Mouse (Mus musculus): ENCODE data around the gene Catsperz.

The Catsperz gene

GRCm38 (mm10) chr19:6925307-6925573 lies at the start of gene Catsperz:
Gene Catsperz (minus strand): TSS chr19:6925380.
- no peak for DNase-seq

GRCm38 (mm10) chr19:6974211-6975205 lies 49.3 kb upstream of the Catsperz start, which contains the start of gene Ppp1r14b:
Gene Ppp1r14b (plus strand): TSS chr19:6974968.
- peak; percentile 71 for DNase-seq

GRCm38 (mm10) chr19:6973581-6974190 lies 48.5 kb upstream of the Catsperz start:
- DNase-seq, result no peak

GRCm38 (mm10) chr19:6972247-6972917 lies 47.2 kb upstream of the Catsperz start:
- no peak for DNase-seq

GRCm38 (mm10) chr19:6971644-6972043 lies 46.5 kb upstream of the Catsperz start:
- DNase-seq, result no peak

GRCm38 (mm10) chr19:6970460-6971085 lies 45.4 kb upstream of the Catsperz start:
- peak; percentile 57 for DNase-seq

- DNase-seq, result peak; percentile 67
Observed at GRCm38 (mm10) chr19:6969665-6970381, 44.6 kb upstream of the Catsperz start.

GRCm38 (mm10) chr19:6969291-6969664 lies 44.1 kb upstream of the Catsperz start:
- DNase-seq, result no peak

GRCm38 (mm10) chr19:6968491-6969271 lies 43.5 kb upstream of the Catsperz start:
- DNase-seq, result no peak

GRCm38 (mm10) chr19:6956461-6956860 lies 31.3 kb upstream of the Catsperz start:
- DNase-seq, result no peak

GRCm38 (mm10) chr19:6955424-6955823 lies 30.2 kb upstream of the Catsperz start:
- DNase-seq, result no peak

- peak; percentile 65 for DNase-seq
Observed at GRCm38 (mm10) chr19:6954046-6954445, 28.9 kb upstream of the Catsperz start.

GRCm38 (mm10) chr19:6952712-6953037 lies 27.5 kb upstream of the Catsperz start:
- peak; percentile 74 for DNase-seq

GRCm38 (mm10) chr19:6951994-6952711 lies 27.0 kb upstream of the Catsperz start:
- peak; percentile 92 for DNase-seq

GRCm38 (mm10) chr19:6951381-6951968 lies 26.3 kb upstream of the Catsperz start:
- peak; percentile 98 for DNase-seq

GRCm38 (mm10) chr19:6950613-6951153 lies 25.5 kb upstream of the Catsperz start:
- peak; percentile 71 for DNase-seq

- no peak for DNase-seq
Observed at GRCm38 (mm10) chr19:6949951-6950350, 24.8 kb upstream of the Catsperz start.

GRCm38 (mm10) chr19:6949532-6949931 lies 24.4 kb upstream of the Catsperz start:
- DNase-seq, result no peak

GRCm38 (mm10) chr19:6948186-6948585 lies 23.0 kb upstream of the Catsperz start:
- DNase-seq, result no peak

- DNase-seq, result no peak
Observed at GRCm38 (mm10) chr19:6947742-6948141, 22.6 kb upstream of the Catsperz start.

Data from kidney, adult 11 months (tissue).